Mouse (Mus musculus) neutrophil, adult 59 days (primary cell): ENCODE measurements around the gene Nobox. TPM values are rescaled to one million over a fixed set of nuclear protein-coding genes. Genes with fewer than 3 reads are reported as not detected.

Experiments
- total RNA-seq, 2 experiments: library from RNA; stranded (reverse); gene quantifications; 1 replicate in 1 of 2; 2 replicates in 1 of 2; pipeline ENCODE4 v1.2.4; 2023

Nobox gene
- total RNA-seq, result not detected

DNA sequence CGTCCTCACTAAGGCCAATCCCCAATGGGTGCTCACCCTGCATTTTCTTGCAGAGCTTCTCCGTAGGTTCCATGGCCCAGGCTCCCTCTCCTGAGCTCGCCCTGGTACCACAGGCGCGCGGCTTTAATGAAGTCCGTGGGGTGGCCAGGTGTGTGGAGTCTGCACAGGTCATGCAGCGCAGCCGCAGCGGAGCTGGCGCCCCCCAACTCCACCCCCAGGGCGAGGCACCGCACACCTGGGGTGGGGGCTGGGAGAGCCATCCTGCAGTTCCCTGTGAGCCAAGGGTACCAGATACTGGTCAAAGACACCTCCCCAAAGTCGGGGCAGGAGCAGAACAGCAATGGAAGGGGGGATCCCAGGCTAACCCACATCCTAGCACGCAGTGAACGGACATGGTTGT, at the start of gene Nobox:
Gene Nobox (minus strand): TSS at position 101 of the 400 bp plus-strand sequence.

DNA sequence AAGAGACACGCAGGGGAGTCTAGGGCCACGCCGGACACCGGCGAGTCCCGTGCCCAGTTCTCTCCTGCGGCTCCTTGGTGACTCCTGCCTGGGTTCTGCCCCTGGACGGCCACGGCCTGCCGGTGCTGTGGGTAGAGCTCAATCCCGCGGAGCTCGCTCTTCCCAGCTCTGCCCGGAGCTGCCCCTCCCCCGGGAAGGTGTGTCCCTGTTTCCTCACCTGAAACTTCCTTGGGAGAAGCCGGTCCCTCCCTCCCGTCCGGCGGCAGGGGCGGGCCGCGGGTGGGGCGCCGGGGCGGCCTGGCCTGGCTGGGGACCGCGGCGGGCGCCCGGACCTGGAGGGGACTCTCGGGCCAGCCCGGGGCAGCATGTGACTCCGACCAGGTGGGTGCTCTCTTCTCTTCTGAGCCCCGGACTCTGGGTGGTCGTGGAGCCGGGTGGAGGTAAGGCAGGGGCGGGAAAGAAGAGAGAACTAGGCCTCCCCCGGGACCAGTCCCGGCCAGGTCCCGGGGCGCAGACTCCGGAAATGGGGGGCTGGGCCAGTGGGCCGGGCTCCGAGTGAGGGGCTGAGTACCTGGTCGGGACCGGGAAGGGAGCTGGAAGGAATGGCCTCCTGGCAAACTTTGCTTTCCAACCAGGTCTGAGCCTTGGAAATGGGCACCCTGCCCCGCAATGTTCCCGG, 43.9 kb downstream of the Nobox start, which contains the start of gene Arhgef5:
Gene Arhgef5 (plus strand): TSS at position 220 of the 679 bp plus-strand sequence.

Other genes starting within 250 kb of the Nobox start
- gene Olfr441, start 203.2 kb downstream of the Nobox start, total RNA-seq, result not detected
- not detected for gene Olfr237-ps1, start 163.0 kb downstream of the Nobox start, total RNA-seq
- gene Olfr437, start 146.3 kb downstream of the Nobox start, total RNA-seq, result not detected
- gene Olfr13, start 137.4 kb downstream of the Nobox start, total RNA-seq, result not detected
- not detected for gene Olfr435, start 112.4 kb downstream of the Nobox start, total RNA-seq
- gene Olfr434, start 96.5 kb downstream of the Nobox start, total RNA-seq, result not detected
- not detected for gene Olfr47, start 78.0 kb downstream of the Nobox start, total RNA-seq
- under 1 TPM; 0.31 to 0.49 TPM for gene Arhgef5, start 44.0 kb downstream of the Nobox start, total RNA-seq